Mouse (Mus musculus) ES-E14 (cell line): ENCODE results near the gene Gm11985. TPM values are rescaled to one million over a fixed set of nuclear protein-coding genes. Genes with fewer than 3 reads are reported as not detected.

Experiments
- DNase-seq: peaks from one replicate; pipeline ENCODE4 v3.0.0-alpha.2; 2013; ENCODE audit warnings: low read depth, low spot score
- H3K27ac ChIP-seq: 2 replicates; pipeline ENCODE4 v1.5.1; 2012; ENCODE audit warnings: low read depth, mild to moderate bottlenecking, low read length, moderate library complexity, mixed read lengths; ENCODE audit not compliant: poor library complexity, insufficient read depth, severe bottlenecking
- H3K36me3 ChIP-seq: 2 replicates; pipeline ENCODE4 v1.6.1; 2012; ENCODE audit warnings: mild to moderate bottlenecking, low read length, moderate library complexity, mixed read lengths; ENCODE audit not compliant: control insufficient read depth, poor library complexity, insufficient read depth, severe bottlenecking
- H3K4me1 ChIP-seq, 2 experiments: fragments of 150-350 bp in 1 of 2; sonication (generic) in 1 of 2; 2 replicates each; pipeline ENCODE4 v1.6.1; 2012; ENCODE audit warnings: low read length in 2 of 2, mild to moderate bottlenecking in 1 of 2, mixed read lengths in 1 of 2; ENCODE audit not compliant: control insufficient read depth in 2 of 2, insufficient read depth in 2 of 2, poor library complexity in 1 of 2
- H3K4me3 ChIP-seq, 2 experiments: fragments of 150-350 bp in 1 of 2; sonication (generic) in 1 of 2; 2 replicates each; pipeline ENCODE4 v1.5.1; 2012; ENCODE audit warnings: low read length in 2 of 2, low read depth in 1 of 2, mild to moderate bottlenecking in 1 of 2, mixed read lengths in 1 of 2; ENCODE audit not compliant: insufficient read depth in 1 of 2, poor library complexity in 1 of 2, severe bottlenecking in 1 of 2
- H3K9ac ChIP-seq: 2 replicates; pipeline ENCODE4 v1.6.1; 2012; ENCODE audit warnings: low read depth, mild to moderate bottlenecking, low read length, mixed read lengths; ENCODE audit not compliant: poor library complexity, insufficient read depth, severe bottlenecking
- H3K9me3 ChIP-seq: fragments of 150-350 bp; sonication (generic); 2 replicates; pipeline ENCODE4 v1.6.1; 2012; ENCODE audit warnings: low read depth, mild to moderate bottlenecking, low read length; ENCODE audit not compliant: control insufficient read depth, insufficient read depth
- CHD2 ChIP-seq: IDR thresholded peaks from 2 replicates; pipeline ENCODE4 v1.6.1; 2014; ENCODE audit warnings: mild to moderate bottlenecking, low read depth, low read length, inconsistent platforms
- HCFC1 ChIP-seq: IDR thresholded peaks from 2 replicates; pipeline ENCODE4 v1.6.1; 2012; ENCODE audit warnings: low read length, inconsistent platforms, borderline replicate concordance; ENCODE audit not compliant: insufficient read depth
- MAFK ChIP-seq: IDR thresholded peaks from 2 replicates; pipeline ENCODE4 v1.6.1; 2014; ENCODE audit warnings: mild to moderate bottlenecking, low read depth, low read length, inconsistent platforms; ENCODE audit not compliant: insufficient read depth
- ZC3H11A ChIP-seq: IDR thresholded peaks from 2 replicates; pipeline ENCODE4 v1.6.1; 2012; ENCODE audit warnings: low read depth, mild to moderate bottlenecking, inconsistent platforms, low read length, borderline replicate concordance
- ZNF384 ChIP-seq: IDR thresholded peaks from 2 replicates; pipeline ENCODE4 v1.6.1; 2012; ENCODE audit warnings: low read depth, low read length, inconsistent platforms
- in situ Hi-C, 2 experiments: fragments of 600-800 bp; cut with MboI; formaldehyde crosslinking; loops; one replicate each; pipeline ENCODE4 v1.15.1; 2025; ENCODE audit warnings: low sequenced_read_pairs in 2 of 2, inconsistent platforms in 1 of 2; ENCODE audit not compliant: unreplicated experiment in 2 of 2
- total RNA-seq: library from RNA; depleted of rRNA; stranded (reverse); fragments of 300-350 nt; gene quantifications from 2 replicates; pipeline ENCODE4 v1.2.3, GENCODE M21; 2012

Gene Gm11985
- total RNA-seq, 1 experiment, result not detected

DNA sequence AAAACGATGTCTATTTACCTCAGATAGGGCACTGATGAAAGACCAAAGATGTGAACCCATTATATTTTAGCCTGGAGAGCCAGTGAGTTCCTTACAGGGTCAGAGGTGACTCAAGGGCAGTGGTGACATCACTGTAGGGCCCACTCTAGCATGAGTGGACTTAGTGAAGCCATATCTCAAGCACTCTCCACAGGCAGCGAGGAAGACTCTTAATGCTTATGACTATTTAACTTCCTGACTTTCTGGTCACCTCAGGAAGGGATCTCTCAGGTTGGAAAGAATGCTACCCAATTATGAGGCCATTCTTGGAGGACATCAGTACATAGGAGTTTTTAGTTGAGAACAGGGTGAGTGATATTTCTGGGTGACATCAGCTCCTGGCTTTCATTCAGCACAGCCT, 45.0 kb upstream of the Gm11985 start:
- H3K9ac ChIP-seq, result no peak overlapping the region
- in situ Hi-C loops, result no loop called here

DNA sequence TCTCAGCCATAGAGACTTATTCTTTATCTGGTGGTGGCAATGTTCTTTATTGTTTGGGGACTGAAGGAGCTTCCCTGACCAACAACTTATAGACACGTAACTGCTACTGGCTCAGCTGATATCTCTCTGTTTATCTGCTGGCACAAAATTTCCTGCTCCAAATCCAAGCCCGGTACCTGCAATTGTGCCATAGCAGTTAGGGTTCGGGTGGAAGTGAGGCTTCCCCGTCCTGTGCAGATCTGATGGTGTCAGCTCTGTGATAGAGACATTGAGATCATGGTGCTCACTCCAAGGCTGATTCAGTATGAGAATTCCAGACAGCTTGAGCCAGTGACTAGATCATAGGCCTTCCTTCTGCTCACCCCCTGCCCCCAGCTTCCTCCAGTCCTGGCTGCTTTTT, 43.6 kb upstream of the Gm11985 start:
- DNase-seq, result no peak
- TF ChIP-seq ZC3H11A (no peak), CHD2 (no peak), ZNF384 (no peak), HCFC1 (no peak), MAFK (no peak)
- H3K9me3 ChIP-seq, result no peaks in the 10 kb centered on the region
- in situ Hi-C loops, result no loop called here
- H3K27ac ChIP-seq, result no peak overlapping the region
- H3K4me3 ChIP-seq, result no peak overlapping the region
- H3K4me1 ChIP-seq, result no peaks in the 10 kb centered on the region
- no peaks in the 10 kb centered on the region for H3K36me3 ChIP-seq
- no peak overlapping the region for H3K9ac ChIP-seq

More for the DNA sequence above, 45.0 kb upstream of the Gm11985 start:
- TF ChIP-seq HCFC1 (no peak), ZC3H11A (no peak), CHD2 (no peak), ZNF384 (no peak), MAFK (no peak)
- H3K36me3 ChIP-seq, result no peaks in the 10 kb centered on the region
- no peak overlapping the region for H3K27ac ChIP-seq
- no peaks in the 10 kb centered on the region for H3K9me3 ChIP-seq
- H3K4me3 ChIP-seq, result no peak overlapping the region
- H3K4me1 ChIP-seq, result no peaks in the 10 kb centered on the region
- DNase-seq, result no peak

DNA sequence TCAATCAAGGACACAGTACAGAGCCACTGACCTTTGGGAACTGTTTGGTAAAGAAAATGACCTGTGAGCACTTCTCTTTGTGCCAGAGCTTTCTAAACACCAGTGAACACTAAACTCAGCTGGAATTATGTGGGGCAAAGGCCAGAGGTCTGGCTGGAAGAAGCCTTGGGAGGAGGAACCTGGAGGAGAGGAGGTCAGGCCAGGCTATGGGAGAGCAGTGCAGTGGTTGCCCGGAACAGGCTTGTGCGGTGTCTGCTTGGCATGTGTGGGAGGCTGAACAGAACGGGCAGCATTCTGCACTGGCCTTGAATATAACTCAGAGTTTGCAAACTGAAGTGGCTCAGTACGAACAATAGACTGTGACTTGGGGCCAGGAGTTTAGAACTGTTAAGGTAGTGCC, 41.6 kb upstream of the Gm11985 start:
- DNase-seq, result no peak
- no peaks in the 10 kb centered on the region for H3K36me3 ChIP-seq

DNA sequence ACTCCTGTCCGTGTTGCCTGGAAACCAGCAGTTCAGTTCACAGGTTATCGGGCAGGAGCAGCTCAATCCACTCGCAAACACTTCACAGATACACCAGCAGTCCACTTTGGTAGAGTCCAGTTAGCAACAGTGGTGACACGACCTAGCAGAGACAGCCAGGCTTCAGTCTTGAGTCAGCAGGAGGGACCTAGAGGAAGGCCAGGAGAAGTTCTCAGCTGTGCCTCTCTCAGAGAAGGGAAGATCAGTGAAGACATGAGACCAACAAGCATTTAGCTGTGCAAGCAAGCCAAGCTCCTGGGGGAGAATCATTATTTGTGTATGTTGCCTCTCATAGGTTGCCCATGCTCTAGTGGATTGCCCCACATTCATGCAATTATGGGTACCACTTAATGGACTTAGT, 39.7 kb upstream of the Gm11985 start:
- no peak overlapping the region for H3K27ac ChIP-seq
- H3K4me1 ChIP-seq, result no peaks in the 10 kb centered on the region
- no peaks in the 10 kb centered on the region for H3K36me3 ChIP-seq
- in situ Hi-C loops, result no loop called here
- H3K9me3 ChIP-seq, result no peaks in the 10 kb centered on the region
- no peak overlapping the region for H3K4me3 ChIP-seq
- no peak for DNase-seq
- TF ChIP-seq HCFC1 (no peak), ZNF384 (no peak)
- no peak overlapping the region for H3K9ac ChIP-seq

More for the DNA sequence above, 41.6 kb upstream of the Gm11985 start:
- TF ChIP-seq ZNF384 (no peak), ZC3H11A (no peak), CHD2 (no peak), MAFK (no peak), HCFC1 (no peak)
- H3K4me1 ChIP-seq, result no peaks in the 10 kb centered on the region
- no peak overlapping the region for H3K9ac ChIP-seq
- H3K4me3 ChIP-seq, result no peak overlapping the region
- in situ Hi-C loops, result no loop called here
- no peaks in the 10 kb centered on the region for H3K9me3 ChIP-seq
- no peak overlapping the region for H3K27ac ChIP-seq

DNA sequence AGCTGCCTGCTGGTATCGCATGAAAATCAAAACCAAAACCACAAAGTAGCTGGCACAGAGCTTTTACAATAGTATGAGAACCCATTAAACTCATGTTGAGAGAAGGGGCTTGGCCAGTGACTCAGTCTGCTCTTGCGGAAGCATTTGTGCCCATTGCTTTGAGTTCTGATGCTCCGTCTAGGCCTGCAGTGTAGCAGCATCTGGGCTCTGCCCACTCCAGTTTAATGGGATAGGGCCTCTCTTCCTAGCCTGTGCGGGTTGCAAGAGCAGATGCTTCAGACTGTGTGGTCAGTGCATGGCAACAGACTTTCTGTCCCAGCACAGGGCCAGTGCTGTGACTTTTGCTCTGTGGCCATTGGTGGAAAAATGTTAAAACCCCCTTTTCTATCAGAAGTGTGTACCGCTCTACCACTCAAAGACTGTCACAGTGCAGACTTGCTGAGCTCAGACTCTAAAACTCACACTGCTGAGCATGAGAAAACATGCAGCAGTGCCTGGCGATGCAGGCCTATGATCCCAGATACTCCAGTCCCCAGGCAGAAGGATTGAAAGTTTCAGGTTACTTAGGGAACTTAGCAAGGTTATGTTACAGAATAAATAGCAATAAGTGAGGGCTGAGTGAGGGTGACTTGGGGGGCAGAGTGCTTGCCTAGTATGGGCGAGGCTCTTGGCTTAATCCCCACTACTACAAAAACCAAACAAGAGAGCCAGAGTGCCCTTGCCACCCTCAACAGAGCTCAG, 38.6 kb upstream of the Gm11985 start:
- no peak for DNase-seq
- H3K9me3 ChIP-seq, result no peaks in the 10 kb centered on the region
- in situ Hi-C loops, result no loop called here
- no peaks in the 10 kb centered on the region for H3K4me1 ChIP-seq
- no peak overlapping the region for H3K9ac ChIP-seq
- no peak overlapping the region for H3K4me3 ChIP-seq
- TF ChIP-seq HCFC1 (no peak), MAFK (no peak), ZC3H11A (no peak), ZNF384 (no peak)
- no peak overlapping the region for H3K27ac ChIP-seq
- no peaks in the 10 kb centered on the region for H3K36me3 ChIP-seq
